Mouse (Mus musculus): Measurements from ENCODE around the gene Trim40.

Gene Trim40

DNA sequence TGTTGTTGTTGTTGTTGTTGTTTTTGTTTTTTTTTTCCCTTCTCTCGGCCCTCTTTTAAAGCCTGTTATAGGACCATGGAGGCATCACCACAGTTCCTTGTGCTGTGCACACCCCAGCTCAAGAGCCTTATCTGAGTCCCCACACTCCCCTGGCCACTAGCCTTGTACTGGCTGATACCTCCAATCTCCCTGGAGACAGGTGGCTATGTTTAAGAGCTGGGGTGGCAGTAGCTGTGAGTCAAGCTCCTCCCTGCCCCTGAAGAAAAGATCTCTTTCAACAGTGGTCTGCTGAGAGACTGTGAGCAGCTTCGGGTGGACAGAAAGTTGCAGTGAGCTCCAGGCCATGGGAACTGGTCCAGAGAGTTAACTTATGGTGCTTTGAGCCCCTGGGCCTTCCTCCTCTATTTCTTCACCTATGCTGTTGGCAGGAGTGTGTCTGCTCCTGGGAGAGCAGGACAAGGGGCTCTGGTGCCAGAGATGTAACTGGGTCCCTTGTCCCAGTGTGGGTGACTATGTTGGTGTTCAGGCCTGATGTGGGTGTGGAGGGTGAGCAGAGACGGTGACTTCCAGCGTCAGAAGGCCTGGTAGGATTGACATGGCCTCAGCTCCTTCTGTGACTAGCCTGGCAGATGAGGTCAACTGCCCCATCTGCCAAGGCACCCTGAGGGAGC lies 20.5 kb downstream of the Trim40 start, which contains the start of gene Trim10:
Trim10 (plus strand) TSS at position 291 of the 671 bp plus-strand sequence.
- H3K36me3 ChIP-seq (ENCODE audit: control insufficient read depth, insufficient read depth, low read length, poor library complexity, severe bottlenecking), result no peaks in the 10 kb centered on the region
- DNase-seq (ENCODE audit: low read depth, low spot score), result no peak
- H3K27me3 ChIP-seq (ENCODE audit: control insufficient read depth, insufficient read depth, low read length, poor library complexity, severe bottlenecking), result no peaks in the 10 kb centered on the region; the same call in 1 of the 2 replicates

DNA sequence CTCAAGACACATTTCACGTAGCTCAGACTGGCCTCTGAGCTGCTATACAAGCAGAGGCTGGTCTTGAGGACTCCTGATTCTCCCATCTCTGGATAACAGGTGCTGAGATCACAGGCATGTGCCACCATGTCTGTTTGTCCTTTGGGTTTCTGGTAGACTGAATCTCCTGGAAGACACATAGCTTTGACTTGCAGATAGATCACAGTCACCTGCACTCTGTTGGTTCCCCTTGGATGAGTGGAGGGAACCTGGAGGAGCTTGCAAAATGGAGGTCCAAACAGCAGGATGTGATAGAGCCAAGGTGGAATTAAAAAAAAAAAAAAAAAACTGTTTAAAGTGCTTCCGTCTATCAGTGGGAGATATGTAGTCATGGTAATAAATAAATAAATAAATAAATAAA lies 21.1 kb downstream of the Trim40 start:
- Histone ChIP-seq H3K36me3 (ENCODE audit: control insufficient read depth, insufficient read depth, low read length, poor library complexity, severe bottlenecking) (no peaks in the 10 kb centered on the region), H3K27me3 (ENCODE audit: control insufficient read depth, insufficient read depth, low read length, poor library complexity, severe bottlenecking) (no peaks in the 10 kb centered on the region; the same call in 1 of the 2 replicates)
- no peak for DNase-seq (ENCODE audit: low read depth, low spot score)

DNA sequence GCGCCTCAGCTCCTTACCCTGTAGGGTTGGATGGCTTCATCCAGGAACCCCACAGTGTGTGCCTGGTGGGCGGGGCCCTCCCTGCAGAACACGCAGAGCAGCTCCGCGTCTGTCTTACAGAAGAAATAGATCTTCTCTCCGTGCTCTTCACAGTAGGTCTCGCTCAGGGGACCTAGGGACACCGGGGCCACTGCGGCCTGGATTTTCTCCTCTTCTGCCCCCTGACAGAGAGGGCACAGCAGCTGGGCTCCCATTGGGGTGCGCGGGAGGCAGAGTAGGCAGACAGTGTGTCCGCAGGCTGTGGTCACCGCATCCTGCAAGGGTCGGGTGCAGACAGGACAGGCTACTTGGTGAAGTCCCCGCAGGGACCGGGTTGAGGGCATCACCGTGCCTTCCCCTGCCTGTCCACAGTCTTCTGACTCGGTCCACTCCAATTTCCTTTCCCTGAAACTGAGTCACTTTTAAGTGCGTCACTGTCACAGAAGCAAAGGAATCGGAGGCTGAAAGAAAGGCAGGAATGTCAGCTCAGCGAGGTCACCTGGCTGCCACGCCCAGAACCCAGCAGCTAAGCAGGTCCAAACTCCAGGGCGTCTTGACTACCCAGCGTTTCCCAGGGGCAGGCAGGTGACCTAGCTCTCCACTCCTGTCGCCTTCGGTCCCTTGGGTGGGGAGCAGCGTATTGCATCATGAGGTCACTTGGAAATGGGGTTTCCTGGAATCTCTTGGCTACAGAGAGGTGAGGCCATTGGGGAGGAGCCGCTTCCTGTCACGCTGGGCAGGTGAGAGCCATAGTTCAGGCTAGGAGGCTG lies 23.0 kb downstream of the Trim40 start, which contains the start of gene Trim15:
Trim15 (minus strand) TSS at position 492 of the 809 bp plus-strand sequence.
- H3K36me3 ChIP-seq (ENCODE audit: control insufficient read depth, insufficient read depth, low read length, poor library complexity, severe bottlenecking), result no peaks in the 10 kb centered on the region
- DNase-seq (ENCODE audit: low read depth, low spot score), result no peak
- no peaks in the 10 kb centered on the region; the same call in 1 of the 2 replicates for H3K27me3 ChIP-seq (ENCODE audit: control insufficient read depth, insufficient read depth, low read length, poor library complexity, severe bottlenecking)

DNA sequence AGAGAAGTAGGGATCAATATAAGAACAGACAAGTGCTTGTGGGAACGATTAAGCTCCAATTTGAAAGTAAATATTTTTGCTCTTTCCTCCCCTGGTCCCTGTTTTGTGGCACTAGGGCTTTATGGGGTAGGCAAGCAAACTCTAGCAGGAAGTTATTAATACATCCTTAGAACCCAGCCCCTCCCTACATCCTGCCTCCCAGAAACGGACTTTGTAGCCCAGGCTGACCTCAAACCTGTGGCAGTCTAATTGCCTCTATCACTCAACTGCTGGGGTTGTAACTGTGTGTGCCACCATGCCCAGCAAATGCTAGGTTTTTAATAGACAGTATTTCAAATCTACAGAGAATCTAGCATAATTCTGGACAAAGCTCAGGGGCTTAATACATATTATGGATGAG lies 28.2 kb downstream of the Trim40 start:
- peaks cover 14% of the 10 kb centered on the region for H3K36me3 ChIP-seq (ENCODE audit: control insufficient read depth, insufficient read depth, low read length, poor library complexity, severe bottlenecking)
- DNase-seq (ENCODE audit: low read depth, low spot score), result no peak
- H3K27me3 ChIP-seq (ENCODE audit: control insufficient read depth, insufficient read depth, low read length, poor library complexity, severe bottlenecking), result no peaks in the 10 kb centered on the region

DNA sequence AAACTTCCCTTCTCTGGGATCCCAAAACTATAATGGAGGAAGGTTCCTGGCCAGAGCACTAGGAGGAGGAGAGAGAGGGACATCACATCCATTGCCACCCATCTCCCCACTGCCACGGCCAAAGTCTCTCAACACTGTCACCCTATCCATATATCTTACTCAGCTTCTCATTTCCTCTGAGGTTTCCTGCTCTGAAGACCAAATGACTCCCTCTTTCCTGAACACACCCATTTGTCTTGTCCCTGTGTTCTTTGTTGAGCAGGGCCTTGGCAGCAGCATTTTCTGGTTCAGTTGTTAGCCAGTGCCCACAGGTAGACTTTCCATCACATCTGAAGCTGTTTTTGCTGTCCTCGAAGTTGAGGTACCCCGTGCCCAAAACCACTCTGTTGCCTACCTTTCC lies 31.7 kb downstream of the Trim40 start:
- Histone ChIP-seq H3K36me3 (ENCODE audit: control insufficient read depth, insufficient read depth, low read length, poor library complexity, severe bottlenecking) (peaks cover 20% of the 10 kb centered on the region), H3K27me3 (ENCODE audit: control insufficient read depth, insufficient read depth, low read length, poor library complexity, severe bottlenecking) (no peaks in the 10 kb centered on the region)
- DNase-seq (ENCODE audit: low read depth, low spot score), result no peak

DNA sequence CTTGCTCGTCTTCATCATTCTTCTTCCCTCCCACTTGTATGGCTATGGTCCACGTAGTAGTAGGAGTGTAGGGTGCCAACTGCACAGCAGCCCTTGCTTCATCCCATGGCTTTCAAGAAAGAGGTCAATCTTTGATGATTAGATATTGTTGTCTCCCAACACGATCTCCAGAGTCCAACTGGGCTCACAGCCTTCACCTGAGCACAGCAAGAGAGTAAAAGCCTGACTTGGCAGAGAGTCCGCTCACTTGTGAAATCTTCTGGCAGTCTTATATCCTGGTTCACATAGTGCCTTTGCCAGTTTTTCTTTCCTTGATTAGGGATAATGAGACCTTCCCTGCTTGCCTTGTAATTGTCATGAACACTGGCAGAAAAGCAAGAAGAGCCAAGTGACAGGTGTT lies 33.7 kb downstream of the Trim40 start:
- Histone ChIP-seq H3K36me3 (ENCODE audit: control insufficient read depth, insufficient read depth, low read length, poor library complexity, severe bottlenecking) (peaks cover 23% of the 10 kb centered on the region), H3K27me3 (ENCODE audit: control insufficient read depth, insufficient read depth, low read length, poor library complexity, severe bottlenecking) (no peaks in the 10 kb centered on the region)
- no peak for DNase-seq (ENCODE audit: low read depth, low spot score)

DNA sequence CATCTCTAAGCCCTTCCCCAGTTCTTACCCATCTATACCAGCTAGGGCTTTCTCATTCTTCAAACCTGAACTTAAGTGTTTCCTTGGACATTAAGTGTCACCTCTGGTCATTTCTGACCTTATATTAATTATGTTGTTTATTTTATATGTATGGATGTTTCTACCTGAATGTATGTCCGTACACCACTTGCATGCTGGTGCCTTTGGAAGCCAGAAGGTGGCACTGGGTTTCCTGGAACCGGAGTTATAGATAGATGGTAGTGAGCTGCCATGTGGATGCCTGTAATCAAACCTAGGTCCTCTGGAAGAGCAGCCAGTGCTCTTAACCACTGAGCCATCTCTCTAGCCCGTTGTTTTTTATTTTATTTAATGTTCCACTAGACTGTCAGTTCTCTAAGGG lies 34.4 kb downstream of the Trim40 start:
- Histone ChIP-seq H3K27me3 (ENCODE audit: control insufficient read depth, insufficient read depth, low read length, poor library complexity, severe bottlenecking) (no peaks in the 10 kb centered on the region), H3K36me3 (ENCODE audit: control insufficient read depth, insufficient read depth, low read length, poor library complexity, severe bottlenecking) (peaks cover 27% of the 10 kb centered on the region)
- DNase-seq (ENCODE audit: low read depth, low spot score), result no peak

DNA sequence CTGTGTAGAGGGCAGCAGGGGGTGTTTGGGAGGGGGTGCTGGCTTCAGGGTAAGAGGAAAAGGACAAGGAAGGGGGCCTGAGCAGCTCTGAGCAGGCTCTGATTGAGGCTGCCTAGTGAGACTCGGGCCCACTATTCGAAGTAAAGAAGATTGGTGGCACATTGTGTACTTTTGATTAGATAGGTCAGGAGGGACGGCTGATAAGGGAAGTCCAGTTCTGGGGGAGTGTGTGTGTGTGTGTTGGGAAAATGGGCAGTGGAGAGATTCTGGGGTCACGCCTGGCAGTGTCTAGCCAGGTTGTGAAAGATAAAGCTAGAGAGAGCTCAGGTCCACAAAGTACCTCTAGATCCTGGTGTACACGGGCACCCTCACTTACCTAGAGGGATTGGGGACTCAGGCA lies 38.3 kb downstream of the Trim40 start:
- DNase-seq (ENCODE audit: low read depth, low spot score), result no peak
- Histone ChIP-seq H3K36me3 (ENCODE audit: control insufficient read depth, insufficient read depth, low read length, poor library complexity, severe bottlenecking) (peaks cover 15% of the 10 kb centered on the region), H3K27me3 (ENCODE audit: control insufficient read depth, insufficient read depth, low read length, poor library complexity, severe bottlenecking) (no peaks in the 10 kb centered on the region)

DNA sequence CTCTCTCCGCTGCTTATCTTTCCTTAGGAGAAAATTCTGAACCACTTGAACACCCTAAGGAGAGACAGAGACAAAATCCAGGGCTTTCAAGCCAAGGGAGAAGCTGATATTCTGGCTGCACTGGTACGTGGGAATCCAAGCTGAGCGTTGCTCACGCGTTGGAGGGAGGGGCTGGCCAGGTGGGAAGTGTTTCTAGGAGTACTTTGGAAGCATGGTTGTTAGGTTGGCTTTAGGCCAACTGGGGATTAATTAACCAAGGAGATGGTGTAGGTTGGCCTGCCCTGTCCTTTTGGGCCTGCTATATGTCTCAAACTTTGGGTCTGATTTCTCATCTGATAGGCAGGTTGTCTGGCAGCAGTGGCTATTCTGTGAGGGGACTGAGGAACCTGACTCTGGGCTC lies 38.7 kb downstream of the Trim40 start:
- DNase-seq (ENCODE audit: low read depth, low spot score), result no peak
- H3K36me3 ChIP-seq (ENCODE audit: control insufficient read depth, insufficient read depth, low read length, poor library complexity, severe bottlenecking), result peaks cover 12% of the 10 kb centered on the region
- H3K27me3 ChIP-seq (ENCODE audit: control insufficient read depth, insufficient read depth, low read length, poor library complexity, severe bottlenecking), result no peaks in the 10 kb centered on the region

DNA sequence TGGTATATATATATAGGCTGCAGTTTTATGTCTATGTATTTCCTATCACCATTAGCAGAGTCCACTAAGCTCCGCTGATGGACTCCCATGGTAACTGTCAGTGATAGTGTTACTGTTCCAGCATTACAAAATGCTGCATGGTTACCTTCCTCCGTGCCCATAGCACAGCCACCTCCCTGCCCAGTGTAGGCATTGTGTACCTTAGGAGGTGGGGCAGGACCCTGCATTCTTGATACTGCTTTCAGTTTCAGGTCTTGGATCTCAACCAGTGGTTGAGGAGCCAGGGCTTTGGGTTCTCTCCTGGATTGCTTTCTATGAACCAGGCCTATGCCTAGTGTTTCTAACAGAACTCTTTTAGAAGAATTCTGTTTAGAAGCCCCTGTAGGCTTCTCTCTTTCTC lies 39.9 kb downstream of the Trim40 start:
- DNase-seq (ENCODE audit: low read depth, low spot score), result no peak
- peaks cover 11% of the 10 kb centered on the region for H3K36me3 ChIP-seq (ENCODE audit: control insufficient read depth, insufficient read depth, low read length, poor library complexity, severe bottlenecking)
- no peaks in the 10 kb centered on the region for H3K27me3 ChIP-seq (ENCODE audit: control insufficient read depth, insufficient read depth, low read length, poor library complexity, severe bottlenecking)

DNA sequence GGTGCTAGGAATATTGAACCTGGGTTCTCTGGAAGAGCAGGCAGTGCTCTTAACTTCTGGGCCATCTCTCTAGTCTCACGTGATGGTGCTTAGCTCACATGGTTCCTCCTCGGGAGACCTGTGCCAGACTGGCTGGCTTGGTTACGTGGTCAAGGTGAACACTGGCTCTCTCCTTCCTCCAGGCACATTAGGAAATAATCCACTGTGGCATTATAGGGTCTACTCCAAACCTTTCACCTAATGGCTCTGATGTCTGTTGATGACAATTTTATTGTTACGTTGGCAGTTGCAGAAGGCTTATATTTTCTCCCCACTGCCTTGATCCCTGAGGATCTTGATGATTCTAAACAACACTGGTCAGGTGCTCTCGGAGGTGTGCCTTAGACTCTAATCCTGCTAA lies 41.0 kb downstream of the Trim40 start:
- no peaks in the 10 kb centered on the region for H3K27me3 ChIP-seq (ENCODE audit: control insufficient read depth, insufficient read depth, low read length, poor library complexity, severe bottlenecking)
- no peak for DNase-seq (ENCODE audit: low read depth, low spot score)
- H3K36me3 ChIP-seq (ENCODE audit: control insufficient read depth, insufficient read depth, low read length, poor library complexity, severe bottlenecking), result peaks cover 11% of the 10 kb centered on the region

DNA sequence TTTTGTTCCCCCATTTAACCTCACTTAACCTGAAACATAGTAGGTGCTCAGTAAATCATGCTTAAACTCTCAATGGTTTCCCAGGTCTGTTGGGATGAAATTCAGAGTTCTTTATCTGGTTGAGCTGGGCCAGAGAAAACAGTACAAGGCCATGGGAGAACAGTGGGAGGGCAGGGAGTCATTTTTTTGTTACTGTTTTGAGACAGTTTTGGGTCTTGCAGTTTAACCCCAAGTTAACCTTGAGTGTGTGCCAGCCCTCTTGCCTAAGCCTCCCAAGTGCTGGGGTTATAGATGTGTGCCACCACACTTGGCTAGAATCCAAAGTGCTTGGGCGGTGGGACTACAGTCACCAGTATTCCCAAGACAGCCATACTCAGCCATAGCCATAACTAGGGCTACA lies 45.2 kb downstream of the Trim40 start:
- Histone ChIP-seq H3K27me3 (ENCODE audit: control insufficient read depth, insufficient read depth, low read length, poor library complexity, severe bottlenecking) (no peaks in the 10 kb centered on the region), H3K36me3 (ENCODE audit: control insufficient read depth, insufficient read depth, low read length, poor library complexity, severe bottlenecking) (peaks cover 5% of the 10 kb centered on the region; the same call in 1 of the 2 replicates)
- DNase-seq (ENCODE audit: low read depth, low spot score), result no peak

DNA sequence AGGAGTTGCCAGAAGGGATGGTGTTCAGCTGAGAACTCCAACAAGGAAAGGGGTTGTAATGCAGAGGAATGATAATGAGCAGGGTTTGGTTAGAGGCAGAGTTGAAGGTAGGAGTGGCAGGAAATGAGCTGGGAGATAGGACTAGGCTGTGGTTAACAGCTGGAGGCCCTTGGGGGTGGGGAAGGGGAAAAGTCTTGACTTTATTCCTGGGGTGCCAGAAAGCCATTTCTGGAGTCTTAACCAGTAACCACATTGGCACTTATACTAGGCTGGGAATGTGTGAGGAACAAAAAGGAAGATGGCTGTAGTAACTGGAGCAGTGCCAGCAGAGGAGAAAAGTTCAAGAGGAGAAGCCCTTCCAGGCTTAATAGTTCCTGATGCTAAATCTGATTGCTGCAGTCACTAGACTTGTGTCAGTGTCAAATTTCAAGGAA lies 45.6 kb downstream of the Trim40 start:
- DNase-seq (ENCODE audit: low read depth, low spot score), result no peak
- Histone ChIP-seq H3K36me3 (ENCODE audit: control insufficient read depth, insufficient read depth, low read length, poor library complexity, severe bottlenecking) (peaks cover 5% of the 10 kb centered on the region; the same call in 1 of the 2 replicates), H3K27me3 (ENCODE audit: control insufficient read depth, insufficient read depth, low read length, poor library complexity, severe bottlenecking) (no peaks in the 10 kb centered on the region)

DNA sequence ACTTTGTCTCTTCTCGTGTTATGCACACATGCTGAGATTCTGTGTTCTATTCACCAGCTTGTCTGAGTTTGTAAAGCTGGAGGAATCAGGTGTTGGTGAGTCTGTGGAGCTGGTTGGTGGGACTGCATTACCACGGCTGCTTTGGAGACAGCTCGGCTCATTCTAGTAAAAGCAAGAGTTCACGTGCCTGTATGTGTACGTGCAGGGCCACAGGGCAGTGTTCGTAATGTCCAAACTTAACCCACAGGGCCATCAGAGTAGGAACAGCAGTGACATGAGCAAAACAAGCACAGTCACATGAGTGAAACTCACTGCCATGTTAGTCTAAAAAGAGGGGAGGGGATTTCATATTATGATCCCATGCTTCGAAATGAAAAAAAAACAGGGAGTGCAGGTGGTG lies 46.2 kb downstream of the Trim40 start:
- Histone ChIP-seq H3K36me3 (ENCODE audit: control insufficient read depth, insufficient read depth, low read length, poor library complexity, severe bottlenecking) (peaks cover 3% of the 10 kb centered on the region; the same call in 1 of the 2 replicates), H3K27me3 (ENCODE audit: control insufficient read depth, insufficient read depth, low read length, poor library complexity, severe bottlenecking) (no peaks in the 10 kb centered on the region)
- no peak for DNase-seq (ENCODE audit: low read depth, low spot score)

DNA sequence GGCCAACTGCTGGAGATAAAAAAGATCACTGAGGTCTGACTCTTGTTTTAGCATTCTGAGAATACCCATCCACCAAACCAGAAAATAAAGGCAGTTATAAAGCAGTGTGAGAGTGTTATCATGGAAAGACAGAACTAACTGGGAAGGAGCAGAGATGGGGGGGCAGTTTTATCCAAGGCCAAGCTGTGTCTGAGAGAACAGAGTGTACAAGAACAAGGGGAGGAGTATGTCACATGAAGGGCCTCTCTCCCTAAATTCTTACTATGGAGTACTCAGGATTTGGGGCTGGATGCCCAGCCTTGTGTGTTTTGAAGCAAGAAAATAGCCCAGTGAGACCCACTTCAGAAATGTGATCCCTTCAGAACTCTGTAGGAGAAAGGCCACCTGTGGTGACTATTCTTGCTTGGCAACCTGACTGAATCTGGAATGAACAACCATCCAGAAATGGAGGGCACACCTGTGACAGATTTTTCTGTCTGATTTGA lies 48.9 kb downstream of the Trim40 start:
- no peak for DNase-seq (ENCODE audit: low read depth, low spot score)
- no peaks in the 10 kb centered on the region for H3K27me3 ChIP-seq (ENCODE audit: control insufficient read depth, insufficient read depth, low read length, poor library complexity, severe bottlenecking)
- H3K36me3 ChIP-seq (ENCODE audit: control insufficient read depth, insufficient read depth, low read length, poor library complexity, severe bottlenecking), result peaks cover 5% of the 10 kb centered on the region; the same call in 1 of the 2 replicates
